In genomic region chr19:4451965-4452364, GRCm38 (mm10) we compare ENCODE assay signal across 28 mouse cellular contexts. TPM values are rescaled to one million over a fixed set of nuclear protein-coding genes. Genes with fewer than 3 reads are reported as not detected.
A peak's percentile ranks its signal among the peaks of the same experiment; 100 is the strongest.
DNase-seq lines count a peak whose midpoint lies in the region; ATAC-seq and TF ChIP-seq lines count a peak whose summit lies in the region.
"Had no signal": no experiment of that assay in that cellular context is flagged by ENCODE, and none has a peak within 500 bp of the region (broad histone marks: within the 10 kb centered on the region; RNA-seq: fewer than 3 reads in every experiment).

No protein-coding gene starts in this region.

- peaks cover 45% of the 10 kb centered on the region for H3K4me1 ChIP-seq in cerebellum, adult 2 months (ENCODE audit: control insufficient read depth, insufficient read depth, low read length)
- no peaks in the 10 kb centered on the region for H3K4me1 ChIP-seq in hindbrain, postnatal 0 days (ENCODE audit: insufficient read depth, low read length)
- H3K4me1 ChIP-seq in hindbrain, embryonic 14.5 days (replicated peaks; ENCODE audit: control insufficient read depth, insufficient read depth, low read length) = 0 out of 2 replicates have a peak, but pooled peaks cover 3% of the 10 kb centered on the region
- peaks cover 7% of the 10 kb centered on the region; the same call in 1 of the 2 replicates for H3K4me1 ChIP-seq in neural tube, embryonic 13.5 days (replicated peaks)
- H3K4me1 ChIP-seq in stomach, postnatal 0 days (replicated peaks; ENCODE audit: control insufficient read depth, insufficient read depth) = no peaks in the 10 kb centered on the region

- no peak for TF ChIP-seq CTCF in cerebellum, adult 2 months (IDR thresholded peaks at IDR 0.05; ENCODE audit: borderline replicate concordance, insufficient read depth, low read depth, low read length)
- TF ChIP-seq CTCF in hindbrain, postnatal 0 days (IDR thresholded peaks at IDR 0.05; ENCODE audit: low read depth) = no peak
- no peak for TF ChIP-seq CTCF in stomach, postnatal 0 days (IDR thresholded peaks at IDR 0.05; ENCODE audit: low read depth)

- TF ChIP-seq EP300 in stomach, postnatal 0 days (optimal IDR thresholded peaks at IDR 0.05) = no peak

- no peaks in the 10 kb centered on the region for H3K36me3 ChIP-seq in hindbrain, postnatal 0 days (ENCODE audit: insufficient read depth, low read length)
- no peaks in the 10 kb centered on the region for H3K36me3 ChIP-seq in hindbrain, embryonic 14.5 days (replicated peaks; ENCODE audit: control insufficient read depth, insufficient read depth)
- no peaks in the 10 kb centered on the region for H3K36me3 ChIP-seq in neural tube, embryonic 13.5 days
- no peaks in the 10 kb centered on the region for H3K36me3 ChIP-seq in stomach, postnatal 0 days (ENCODE audit: control insufficient read depth, insufficient read depth, low read length)

- DNase-seq in cerebellum, adult 2 months = peak; percentile 37 to 46
- DNase-seq in cerebellum, adult 9-10 months = no peak
- DNase-seq in hindbrain, postnatal 0 days (ENCODE audit: low spot score) = no peak
- DNase-seq in hindbrain, embryonic 14.5 days (ENCODE audit: low spot score) = no peak
- no peak for DNase-seq in neural tube, embryonic 10.5 days (ENCODE audit: extremely low spot score, low spot score)
- DNase-seq in stomach, postnatal 0 days (ENCODE audit: low spot score) = no peak
- DNase-seq in layer of hippocampus, postnatal 25 days (ENCODE audit: extremely low spot score in 1 of 2, low spot score in 1 of 2) = no peak
- DNase-seq: adrenal gland, adult 2 months; cerebellum, adult 18-20 months; gastrocnemius, postnatal 25 days; heart, adult 18-20 months; kidney, adult 9 months; kidney, postnatal 25 days; lung, adult 2 months; lung, postnatal 14 days; right cerebral cortex, postnatal 14 days had no signal

- no peak for TF ChIP-seq POLR2A in cerebellum, adult 2 months (IDR thresholded peaks at IDR 0.05; ENCODE audit: borderline replicate concordance, insufficient read depth, low read length)

- H3K9ac ChIP-seq in hindbrain, postnatal 0 days (replicated peaks; ENCODE audit: low read length) = no peak overlapping the region
- no peak overlapping the region for H3K9ac ChIP-seq in hindbrain, embryonic 14.5 days
- peak overlapping the region; percentile 23; the same call in 1 of the 2 replicates for H3K9ac ChIP-seq in neural tube, embryonic 13.5 days
- peak overlapping the region; percentile 23; the same call in 1 of the 2 replicates for H3K9ac ChIP-seq in stomach, postnatal 0 days (ENCODE audit: low read length)

- 11% methylated on average over 5 of the region's 5 CpGs for WGBS in cerebellum, adult 2 months
- WGBS in hindbrain, postnatal 0 days = 20% methylated on average over 5 of the region's 5 CpGs
- 27% methylated on average over 5 of the region's 5 CpGs for WGBS in hindbrain, embryonic 14.5 days
- 31% methylated on average over 5 of the region's 5 CpGs for WGBS in neural tube, embryonic 13.5 days
- 60% methylated on average over 5 of the region's 5 CpGs for WGBS in stomach, postnatal 0 days

- H3K27ac ChIP-seq in cerebellum, adult 2 months (ENCODE audit: insufficient read depth, low read length) = no peak overlapping the region
- H3K27ac ChIP-seq in hindbrain, postnatal 0 days = no peak overlapping the region
- H3K27ac ChIP-seq in hindbrain, embryonic 14.5 days = no peak overlapping the region
- no peak overlapping the region for H3K27ac ChIP-seq in neural tube, embryonic 13.5 days (replicated peaks)
- H3K27ac ChIP-seq in stomach, postnatal 0 days (replicated peaks) = peak overlapping the region; percentile 77

- H3K4me2 ChIP-seq in hindbrain, postnatal 0 days (ENCODE audit: low read depth, low read length) = no peak overlapping the region
- no peak overlapping the region for H3K4me2 ChIP-seq in hindbrain, embryonic 14.5 days (replicated peaks)
- H3K4me2 ChIP-seq in neural tube, embryonic 13.5 days = no peak overlapping the region
- H3K4me2 ChIP-seq in stomach, postnatal 0 days (replicated peaks; ENCODE audit: low read depth) = no peak overlapping the region
- H3K4me2 ChIP-seq: midbrain, embryonic 11.5 days had no signal

- no peaks in the 10 kb centered on the region; the same call in 1 of the 2 replicates for H3K27me3 ChIP-seq in cerebellum, adult 2 months (ENCODE audit: control insufficient read depth, insufficient read depth, low read length)
- H3K27me3 ChIP-seq in hindbrain, postnatal 0 days (ENCODE audit: insufficient read depth, low read length) = no peaks in the 10 kb centered on the region
- no peaks in the 10 kb centered on the region for H3K27me3 ChIP-seq in hindbrain, embryonic 14.5 days (ENCODE audit: control insufficient read depth, insufficient read depth, low read length)
- no peaks in the 10 kb centered on the region for H3K27me3 ChIP-seq in neural tube, embryonic 13.5 days
- no peaks in the 10 kb centered on the region for H3K27me3 ChIP-seq in stomach, postnatal 0 days (ENCODE audit: control insufficient read depth, insufficient read depth, low read length)

- no peaks in the 10 kb centered on the region for H3K9me3 ChIP-seq in hindbrain, postnatal 0 days (ENCODE audit: low read length)
- H3K9me3 ChIP-seq in hindbrain, embryonic 14.5 days (ENCODE audit: control insufficient read depth, low read length) = no peaks in the 10 kb centered on the region
- H3K9me3 ChIP-seq in neural tube, embryonic 13.5 days = no peaks in the 10 kb centered on the region
- no peaks in the 10 kb centered on the region for H3K9me3 ChIP-seq in stomach, postnatal 0 days (ENCODE audit: control insufficient read depth, low read length)

- no peak overlapping the region for H3K4me3 ChIP-seq in cerebellum, adult 2 months (replicated peaks; ENCODE audit: insufficient read depth, low read depth, low read length)
- H3K4me3 ChIP-seq in hindbrain, postnatal 0 days (ENCODE audit: low read length) = no peak overlapping the region
- no peak overlapping the region for H3K4me3 ChIP-seq in hindbrain, embryonic 14.5 days (replicated peaks; ENCODE audit: low read length)
- no peak overlapping the region for H3K4me3 ChIP-seq in neural tube, embryonic 13.5 days
- H3K4me3 ChIP-seq in stomach, postnatal 0 days (ENCODE audit: low read depth, low read length) = no peak overlapping the region

- ATAC-seq in hindbrain, postnatal 0 days = 0 out of 2 replicates have a peak, but pooled peaks have one; percentile 27
- no peak for ATAC-seq in hindbrain, embryonic 14.5 days (ENCODE audit: low FRiP score)
- ATAC-seq in neural tube, embryonic 13.5 days (ENCODE audit: low read depth) = no peak
- no peak for ATAC-seq in stomach, postnatal 0 days (ENCODE audit: low FRiP score, low TSS enrichment)

RNA-seq across cellular contexts. Expression of gene Rhod, which starts 12.7 kb away (rescaled TPM):
- 9.9 and 10.5 TPM in 2 replicates for polyA plus RNA-seq in cerebellum, adult 2 months (2012; rRNA removed)
- total RNA-seq in hindbrain, postnatal 0 days (2014; rRNA removed) = 3.5 and 7.2 TPM in 2 replicates
- 5.2 and 5.7 TPM in 2 replicates for polyA plus RNA-seq in hindbrain, postnatal 0 days (2015; fragmentation: Nextera tagmentation; extraction: Ambion mirVana)
- polyA plus RNA-seq in hindbrain, embryonic 14.5 days (2014; fragmentation: Nextera tagmentation; extraction: Ambion mirVana) = 5.8 and 7.2 TPM in 2 replicates
- polyA plus RNA-seq in neural tube, embryonic 13.5 days (2015; fragmentation: Nextera tagmentation; extraction: Ambion mirVana) = 8.5 and 10.1 TPM in 2 replicates
- polyA plus RNA-seq in stomach, postnatal 0 days (2015; fragmentation: Nextera tagmentation; extraction: Ambion mirVana) = 45.5 and 48.0 TPM in 2 replicates
- 1 to 10 TPM in 1 of 2 experiments, under 1 TPM in 1; 0.87 to 1.2 TPM for total RNA-seq in layer of hippocampus, postnatal 25 days (2021)
- total RNA-seq: common myeloid progenitor, adult 5-6 weeks; megakaryocyte progenitor cell, adult 5-6 weeks; neutrophil, adult 5-6 weeks had no signal

RNA-seq across cellular contexts. Expression of gene Syt12, which starts 25.3 kb away (rescaled TPM):
- polyA plus RNA-seq in cerebellum, adult 2 months (2012; rRNA removed) = 82.4 and 104 TPM in 2 replicates
- total RNA-seq in hindbrain, postnatal 0 days (2014; rRNA removed) = 46.2 and 54.5 TPM in 2 replicates
- 9.0 and 9.9 TPM in 2 replicates for polyA plus RNA-seq in hindbrain, postnatal 0 days (2015; fragmentation: Nextera tagmentation; extraction: Ambion mirVana)
- polyA plus RNA-seq in hindbrain, embryonic 14.5 days (2014; fragmentation: Nextera tagmentation; extraction: Ambion mirVana) = 4.1 and 5.9 TPM in 2 replicates
- polyA plus RNA-seq in neural tube, embryonic 13.5 days (2015; fragmentation: Nextera tagmentation; extraction: Ambion mirVana) = 2.7 and 4.2 TPM in 2 replicates
- polyA plus RNA-seq in stomach, postnatal 0 days (2015; fragmentation: Nextera tagmentation; extraction: Ambion mirVana) = 1.9 and 2.5 TPM in 2 replicates
- total RNA-seq in layer of hippocampus, postnatal 25 days (2021) = 10 to 100 TPM; 29.5 to 31.8 TPM
- total RNA-seq: common myeloid progenitor, adult 5-6 weeks; hematopoietic stem cell, adult 5-6 weeks; megakaryocyte progenitor cell, adult 5-6 weeks; neutrophil, adult 5-6 weeks had no signal

RNA-seq across cellular contexts. Expression of gene 2010003K11Rik, which starts 46.4 kb away (rescaled TPM):
- polyA plus RNA-seq in cerebellum, adult 2 months (2012; rRNA removed) = not detected in 2 replicates
- not detected in 2 replicates for total RNA-seq in hindbrain, postnatal 0 days (2014; rRNA removed)
- polyA plus RNA-seq in hindbrain, postnatal 0 days (2015; fragmentation: Nextera tagmentation; extraction: Ambion mirVana) = 0.13 TPM in 1 of 2 replicates, not detected in the other
- polyA plus RNA-seq in hindbrain, embryonic 14.5 days (2014; fragmentation: Nextera tagmentation; extraction: Ambion mirVana) = not detected in 2 replicates
- not detected in 2 replicates for polyA plus RNA-seq in neural tube, embryonic 13.5 days (2015; fragmentation: Nextera tagmentation; extraction: Ambion mirVana)
- polyA plus RNA-seq in stomach, postnatal 0 days (2015; fragmentation: Nextera tagmentation; extraction: Ambion mirVana) = 0.74 and 1.5 TPM in 2 replicates
- total RNA-seq in layer of hippocampus, postnatal 25 days (2021) = not detected
- total RNA-seq: common myeloid progenitor, adult 5-6 weeks; ES-E14; hematopoietic stem cell, adult 5-6 weeks; left cerebral cortex, adult 18-20 months; left cerebral cortex, postnatal 36 days; megakaryocyte progenitor cell, adult 5-6 weeks; midbrain, postnatal 0 days; neutrophil, adult 5-6 weeks had no signal
- polyA plus RNA-seq: forebrain, embryonic 11.5 days; intestine, embryonic 14.5 days; midbrain, embryonic 11.5 days; midbrain, postnatal 0 days had no signal

RNA-seq across cellular contexts. Expression of gene Kdm2a, which starts 53.9 kb away (rescaled TPM):
- polyA plus RNA-seq in cerebellum, adult 2 months (2012; rRNA removed) = 87.1 and 90.4 TPM in 2 replicates
- total RNA-seq in hindbrain, postnatal 0 days (2014; rRNA removed) = 67.5 and 73.7 TPM in 2 replicates
- 18.0 and 19.8 TPM in 2 replicates for polyA plus RNA-seq in hindbrain, postnatal 0 days (2015; fragmentation: Nextera tagmentation; extraction: Ambion mirVana)
- 37.3 and 40.7 TPM in 2 replicates for polyA plus RNA-seq in hindbrain, embryonic 14.5 days (2014; fragmentation: Nextera tagmentation; extraction: Ambion mirVana)
- polyA plus RNA-seq in neural tube, embryonic 13.5 days (2015; fragmentation: Nextera tagmentation; extraction: Ambion mirVana) = 38.2 and 41.5 TPM in 2 replicates
- 12.9 and 15.0 TPM in 2 replicates for polyA plus RNA-seq in stomach, postnatal 0 days (2015; fragmentation: Nextera tagmentation; extraction: Ambion mirVana)
- total RNA-seq in layer of hippocampus, postnatal 25 days (2021) = 10 to 100 TPM; 70.6 to 85.0 TPM

RNA-seq across cellular contexts. Expression of gene Pcx, which starts 58.3 kb away (rescaled TPM):
- polyA plus RNA-seq in cerebellum, adult 2 months (2012; rRNA removed) = 59.7 and 61.4 TPM in 2 replicates
- 82.6 and 84.0 TPM in 2 replicates for total RNA-seq in hindbrain, postnatal 0 days (2014; rRNA removed)
- 50.5 and 53.6 TPM in 2 replicates for polyA plus RNA-seq in hindbrain, postnatal 0 days (2015; fragmentation: Nextera tagmentation; extraction: Ambion mirVana)
- polyA plus RNA-seq in hindbrain, embryonic 14.5 days (2014; fragmentation: Nextera tagmentation; extraction: Ambion mirVana) = 27.5 and 31.3 TPM in 2 replicates
- polyA plus RNA-seq in neural tube, embryonic 13.5 days (2015; fragmentation: Nextera tagmentation; extraction: Ambion mirVana) = 21.0 and 21.9 TPM in 2 replicates
- polyA plus RNA-seq in stomach, postnatal 0 days (2015; fragmentation: Nextera tagmentation; extraction: Ambion mirVana) = 28.9 and 33.9 TPM in 2 replicates
- 10 to 100 TPM; 66.6 to 70.6 TPM for total RNA-seq in layer of hippocampus, postnatal 25 days (2021)

Comparison
In these comparisons a context has a peak if more than half of its experiments do, and no peak if none do; other contexts are left out.
1. DNase-seq: peak in cerebellum, adult 2 months (2 of 2); none in cerebellum, adult 9-10 months (single experiment), hindbrain, postnatal 0 days (single experiment), hindbrain, embryonic 14.5 days (single experiment), neural tube, embryonic 10.5 days (single experiment), stomach, postnatal 0 days (single experiment) and layer of hippocampus, postnatal 25 days (0 of 2).
2. H3K9ac ChIP-seq: peak in neural tube, embryonic 13.5 days (single experiment) and stomach, postnatal 0 days (single experiment); none in hindbrain, postnatal 0 days (single experiment) and hindbrain, embryonic 14.5 days (single experiment).